Mouse (Mus musculus) cortical plate, adult 2 months (tissue): Measurements from ENCODE around the gene Ndufs4.

ENCODE experiments used
- CTCF ChIP-seq: fragments of 200-500 bp; IDR thresholded peaks from 2 replicates; pipeline ENCODE4 v1.5.1; 2011; ENCODE audit warnings: mild to moderate bottlenecking, control low read depth, low read length; ENCODE audit not compliant: insufficient read depth; ENCODE audit errors: extremely low read depth
- POLR2A ChIP-seq: fragments of 200-500 bp; IDR thresholded peaks from 2 replicates; pipeline ENCODE4 v1.6.1; 2011; ENCODE audit warnings: mild to moderate bottlenecking, low read length, control low read depth; ENCODE audit not compliant: insufficient read depth; ENCODE audit errors: extremely low read depth

- no peak for TF ChIP-seq CTCF
- no peak for TF ChIP-seq POLR2A
These were observed 43.7 kb downstream of the Ndufs4 start for GRCm38 (mm10) chr13:114344220-114344973.
